ENCODE assay signal across 17 mouse cellular contexts in genomic region chr19:4572061-4572460, GRCm38 (mm10). TPM values are rescaled to one million over a fixed set of nuclear protein-coding genes. Genes with fewer than 3 reads are reported as not detected.
DNase-seq lines count a peak whose midpoint lies in the region; ATAC-seq and TF ChIP-seq lines count a peak whose summit lies in the region.
"Had no signal": no experiment of that assay in that cellular context is flagged by ENCODE, and none has a peak within 500 bp of the region (broad histone marks: within the 10 kb centered on the region; RNA-seq: fewer than 3 reads in every experiment).

No protein-coding gene starts in this region.

- no peak for DNase-seq in layer of hippocampus, adult 2 months (ENCODE audit: low spot score in 2 of 2)
- no peak for DNase-seq in layer of hippocampus, adult 9-10 months (ENCODE audit: low spot score)
- DNase-seq in midbrain, postnatal 0 days (ENCODE audit: low spot score), result no peak
- DNase-seq in left cerebral cortex, adult 2 months (ENCODE audit: extremely low spot score in 1 of 2, low spot score in 2 of 2), result no peak
- DNase-seq in embryo, embryonic 10 days (ENCODE audit: low spot score), result no peak
- DNase-seq: adrenal gland, postnatal 25 days; cerebellum, adult 8-10 months; gastrocnemius, adult 2 months; heart, adult 18-20 months; kidney, adult 11 months; kidney, postnatal 10 days; retina, postnatal 1 day had no signal

- no peaks in the 10 kb centered on the region for H3K36me3 ChIP-seq in midbrain, postnatal 0 days (ENCODE audit: insufficient read depth, low read length)
- H3K36me3 ChIP-seq in midbrain, embryonic 13.5 days, result no peaks in the 10 kb centered on the region
- H3K36me3 ChIP-seq in liver, embryonic 16.5 days (ENCODE audit: control insufficient read depth, insufficient read depth), result no peaks in the 10 kb centered on the region
- H3K36me3 ChIP-seq: heart, embryonic 15.5 days; limb, embryonic 12.5 days had no signal

- H3K27me3 ChIP-seq in midbrain, postnatal 0 days (ENCODE audit: insufficient read depth, low read length), result no peaks in the 10 kb centered on the region
- H3K27me3 ChIP-seq in midbrain, embryonic 13.5 days, result no peaks in the 10 kb centered on the region
- no peaks in the 10 kb centered on the region for H3K27me3 ChIP-seq in liver, embryonic 16.5 days (ENCODE audit: control insufficient read depth, insufficient read depth, low read depth, low read length)
- H3K27me3 ChIP-seq: heart, embryonic 15.5 days; limb, embryonic 12.5 days had no signal

- TF ChIP-seq CTCF in layer of hippocampus, adult 2 months (conservative IDR thresholded peaks at IDR 0.05), result no peak
- no peak for TF ChIP-seq CTCF in midbrain, postnatal 0 days (IDR thresholded peaks at IDR 0.05)
- TF ChIP-seq CTCF in left cerebral cortex, adult 2 months (IDR thresholded peaks at IDR 0.05), result no peak

- H3K9ac ChIP-seq in midbrain, postnatal 0 days (replicated peaks; ENCODE audit: low read length, poor library complexity, severe bottlenecking), result no peak overlapping the region
- H3K9ac ChIP-seq in midbrain, embryonic 13.5 days (replicated peaks), result no peak overlapping the region
- H3K9ac ChIP-seq in liver, embryonic 16.5 days (ENCODE audit: low read depth, low read length), result no peak overlapping the region
- H3K9ac ChIP-seq: heart, embryonic 15.5 days; limb, embryonic 12.5 days had no signal

- peak overlapping the region; percentile 19; the same call in 1 of the 2 replicates for H3K27ac ChIP-seq in layer of hippocampus, adult 2 months
- H3K27ac ChIP-seq in midbrain, postnatal 0 days (ENCODE audit: low read depth, low read length), result peak overlapping the region; percentile 38; the same call in 1 of the 2 replicates
- H3K27ac ChIP-seq in midbrain, embryonic 13.5 days, result no peak overlapping the region
- peak overlapping the region; percentile 22; the same call in 1 of the 2 replicates for H3K27ac ChIP-seq in liver, embryonic 16.5 days (ENCODE audit: low read length)
- H3K27ac ChIP-seq in left cerebral cortex, adult 2 months, result no peak overlapping the region; the same call in 1 of the 2 replicates
- H3K27ac ChIP-seq: gastrocnemius, adult 2 months; heart, embryonic 15.5 days; limb, embryonic 12.5 days had no signal

- H3K4me3 ChIP-seq in layer of hippocampus, adult 2 months, result no peak overlapping the region
- no peak overlapping the region for H3K4me3 ChIP-seq in midbrain, postnatal 0 days (ENCODE audit: low read depth, low read length)
- H3K4me3 ChIP-seq in midbrain, embryonic 13.5 days (replicated peaks), result no peak overlapping the region
- no peak overlapping the region for H3K4me3 ChIP-seq in liver, embryonic 16.5 days (ENCODE audit: low read depth, low read length)
- H3K4me3 ChIP-seq in left cerebral cortex, adult 2 months, result no peak overlapping the region
- H3K4me3 ChIP-seq: gastrocnemius, adult 2 months; heart, embryonic 15.5 days; limb, embryonic 12.5 days had no signal

- no peaks in the 10 kb centered on the region for H3K4me1 ChIP-seq in midbrain, postnatal 0 days (ENCODE audit: insufficient read depth, low read length)
- peaks cover 5% of the 10 kb centered on the region; the same call in 1 of the 2 replicates for H3K4me1 ChIP-seq in midbrain, embryonic 13.5 days (replicated peaks)
- peaks cover 53% of the 10 kb centered on the region for H3K4me1 ChIP-seq in liver, embryonic 16.5 days (ENCODE audit: control insufficient read depth, low read depth, low read length)
- H3K4me1 ChIP-seq: limb, embryonic 12.5 days had no signal

- intact Hi-C loops in left cerebral cortex, adult 2 months (cut with DNase I), result loop anchor here (5.0 kb wide), 1 partner anchor 60 kb away; the partner anchor contains the start of gene Pcx

- no peak for ATAC-seq in midbrain, postnatal 0 days (ENCODE audit: low FRiP score)
- ATAC-seq in midbrain, embryonic 13.5 days, result no peak
- ATAC-seq in liver, embryonic 16.5 days (ENCODE audit: low read depth), result no peak

- WGBS in midbrain, postnatal 0 days, result 56% methylated on average over 4 of the region's 4 CpGs
- WGBS in midbrain, embryonic 13.5 days, result 40% methylated on average over 4 of the region's 4 CpGs
- WGBS in liver, embryonic 16.5 days (ENCODE audit: insufficient replicate concordance), result 66% methylated on average over 4 of the region's 4 CpGs

- H3K9me3 ChIP-seq in midbrain, postnatal 0 days (ENCODE audit: low read length), result no peaks in the 10 kb centered on the region
- H3K9me3 ChIP-seq in midbrain, embryonic 13.5 days, result no peaks in the 10 kb centered on the region
- no peaks in the 10 kb centered on the region for H3K9me3 ChIP-seq in liver, embryonic 16.5 days (replicated peaks; ENCODE audit: control insufficient read depth, low read length)
- H3K9me3 ChIP-seq: heart, embryonic 15.5 days; limb, embryonic 12.5 days had no signal

- H3K4me2 ChIP-seq in midbrain, postnatal 0 days (ENCODE audit: low read depth, low read length, poor library complexity, severe bottlenecking), result no peak overlapping the region
- H3K4me2 ChIP-seq in midbrain, embryonic 13.5 days (replicated peaks), result no peak overlapping the region
- H3K4me2 ChIP-seq in liver, embryonic 16.5 days (ENCODE audit: low read depth, low read length), result no peak overlapping the region
- H3K4me2 ChIP-seq: heart, embryonic 15.5 days; limb, embryonic 12.5 days had no signal

RNA-seq across cellular contexts. Expression of gene Lrfn4, which starts 43.4 kb away (rescaled TPM):
- total RNA-seq in layer of hippocampus, adult 2 months (2021), result 10 to 100 TPM; 32.8 to 34.6 TPM
- 164 TPM in 2 replicates for total RNA-seq in midbrain, postnatal 0 days (2014; rRNA removed)
- polyA plus RNA-seq in midbrain, postnatal 0 days (2015; fragmentation: Nextera tagmentation; extraction: Ambion mirVana), result 15.4 and 17.1 TPM in 2 replicates
- 8.8 and 10.1 TPM in 2 replicates for polyA plus RNA-seq in midbrain, embryonic 13.5 days (2015; fragmentation: Nextera tagmentation; extraction: Ambion mirVana)
- 0.23 and 0.28 TPM in 2 replicates for polyA plus RNA-seq in liver, embryonic 16.5 days (2015; fragmentation: Nextera tagmentation; extraction: Ambion mirVana)
- 10 to 100 TPM; 41.2 to 44.9 TPM for total RNA-seq in left cerebral cortex, adult 2 months (2021)
- total RNA-seq: neutrophil, adult 5-6 weeks had no signal

RNA-seq across cellular contexts. Expression of gene Rce1, which starts 53.4 kb away (rescaled TPM):
- 10 to 100 TPM; 19.1 to 22.8 TPM for total RNA-seq in layer of hippocampus, adult 2 months (2021)
- 74.9 and 85.1 TPM in 2 replicates for total RNA-seq in midbrain, postnatal 0 days (2014; rRNA removed)
- 43.3 and 46.7 TPM in 2 replicates for polyA plus RNA-seq in midbrain, postnatal 0 days (2015; fragmentation: Nextera tagmentation; extraction: Ambion mirVana)
- polyA plus RNA-seq in midbrain, embryonic 13.5 days (2015; fragmentation: Nextera tagmentation; extraction: Ambion mirVana), result 56.8 and 59.9 TPM in 2 replicates
- 22.5 and 23.5 TPM in 2 replicates for polyA plus RNA-seq in liver, embryonic 16.5 days (2015; fragmentation: Nextera tagmentation; extraction: Ambion mirVana)
- total RNA-seq in left cerebral cortex, adult 2 months (2021), result 10 to 100 TPM; 26.4 to 30.6 TPM

Comparison
In these comparisons a context has a peak if more than half of its experiments do, and no peak if none do; other contexts are left out.
1. H3K27ac ChIP-seq: peak in layer of hippocampus, adult 2 months (single experiment), midbrain, postnatal 0 days (single experiment) and liver, embryonic 16.5 days (single experiment); none in midbrain, embryonic 13.5 days (single experiment) and left cerebral cortex, adult 2 months (single experiment).